Mouse (Mus musculus) limb, embryonic 13.5 days (tissue): ENCODE data around the gene Ensa. TPM values are rescaled to one million over a fixed set of nuclear protein-coding genes. Genes with fewer than 3 reads are reported as not detected.
"Not testable (repeated sequence)": the region's sequence is repeated elsewhere in the genome, so short reads cannot be mapped to it uniquely, and the experiment has no call there.

Source experiments
- ATAC-seq: fragments of 200-750 bp; cut with Nextera tagmentation; 2 replicates; pipeline ENCODE4 v1.8.0; 2017; ENCODE audit warnings: low read depth, moderate number of reproducible peaks, moderate TSS enrichment; ENCODE audit not compliant: low FRiP score
- H3K27ac ChIP-seq: fragments of 300-500 bp; sonication (generic); 2 replicates; pipeline ENCODE4 v1.5.1; 2015; ENCODE audit warnings: inconsistent platforms, mild to moderate bottlenecking, moderate library complexity
- H3K27me3 ChIP-seq: fragments of 300-500 bp; sonication (generic); 2 replicates; pipeline ENCODE4 v1.6.1; 2015; ENCODE audit warnings: mild to moderate bottlenecking, inconsistent platforms
- H3K36me3 ChIP-seq: fragments of 300-500 bp; sonication (generic); 2 replicates; pipeline ENCODE4 v1.6.1; 2015; ENCODE audit warnings: inconsistent platforms, mild to moderate bottlenecking, moderate library complexity
- H3K4me1 ChIP-seq: fragments of 300-500 bp; sonication (generic); 2 replicates; pipeline ENCODE4 v1.6.1; 2015; ENCODE audit warnings: inconsistent platforms
- H3K4me2 ChIP-seq: fragments of 300-500 bp; sonication (generic); replicated peaks from 2 replicates; pipeline ENCODE4 v1.6.1; 2015; ENCODE audit warnings: inconsistent platforms, mild to moderate bottlenecking, moderate library complexity
- H3K4me3 ChIP-seq: fragments of 300-500 bp; sonication (generic); 2 replicates; pipeline ENCODE4 v1.5.1; 2015; ENCODE audit warnings: moderate library complexity, mild to moderate bottlenecking, inconsistent platforms
- H3K9ac ChIP-seq: fragments of 300-500 bp; sonication (generic); 2 replicates; pipeline ENCODE4 v1.6.1; 2015; ENCODE audit warnings: mild to moderate bottlenecking, inconsistent platforms
- H3K9me3 ChIP-seq: fragments of 300-500 bp; sonication (generic); 2 replicates; pipeline ENCODE4 v1.6.1; 2016; ENCODE audit warnings: inconsistent platforms
- WGBS: fragments of 180-500 bp; shearing (Covaris S2); methylation state at CpG from one replicate; pipeline ENCODE4 v1.1.7; 2015; 5-methylcytosine and 5-hydroxymethylcytosine counted together
- polyA plus RNA-seq: library from polyadenylated mRNA; unstranded; fragments of >200 nt; fragmentation: Nextera tagmentation; extraction: Ambion mirVana; gene quantifications from 2 replicates; pipeline ENCODE4 v1.2.1, GENCODE M21; 2015

Ensa gene
- polyA plus RNA-seq, 1 experiment from 2014 or later, result 86.8 TPM

GRCm38 (mm10) chr3:95623991-95624515, 740 bp upstream of the Ensa start:
- H3K36me3 ChIP-seq, result peaks cover 36% of the 10 kb centered on the region
- H3K27me3 ChIP-seq, H3K9me3 ChIP-seq, H3K9ac ChIP-seq, ATAC-seq: not testable (repeated sequence)
- 62% methylated on average over 5 of the region's 5 CpGs for WGBS
- H3K4me1 ChIP-seq, result peaks cover 17% of the 10 kb centered on the region
- peak overlapping the region; percentile 55 for H3K4me2 ChIP-seq
- peak overlapping the region; percentile 64 for H3K4me3 ChIP-seq
- H3K27ac ChIP-seq, result peak overlapping the region; percentile 86

GRCm38 (mm10) chr3:95627763-95628162, 3.0 kb downstream of the Ensa start:
- H3K9me3 ChIP-seq, result no peaks in the 10 kb centered on the region
- no peak overlapping the region for H3K9ac ChIP-seq
- peaks cover 17% of the 10 kb centered on the region for H3K4me1 ChIP-seq
- ATAC-seq, result no peak
- H3K27me3 ChIP-seq, result no peaks in the 10 kb centered on the region
- H3K36me3 ChIP-seq, result peaks cover 62% of the 10 kb centered on the region
- H3K4me2 ChIP-seq, result no peak overlapping the region
- 95% methylated on average over 5 of the region's 5 CpGs for WGBS
- H3K4me3 ChIP-seq, result no peak overlapping the region
- no peak overlapping the region for H3K27ac ChIP-seq

DNA sequence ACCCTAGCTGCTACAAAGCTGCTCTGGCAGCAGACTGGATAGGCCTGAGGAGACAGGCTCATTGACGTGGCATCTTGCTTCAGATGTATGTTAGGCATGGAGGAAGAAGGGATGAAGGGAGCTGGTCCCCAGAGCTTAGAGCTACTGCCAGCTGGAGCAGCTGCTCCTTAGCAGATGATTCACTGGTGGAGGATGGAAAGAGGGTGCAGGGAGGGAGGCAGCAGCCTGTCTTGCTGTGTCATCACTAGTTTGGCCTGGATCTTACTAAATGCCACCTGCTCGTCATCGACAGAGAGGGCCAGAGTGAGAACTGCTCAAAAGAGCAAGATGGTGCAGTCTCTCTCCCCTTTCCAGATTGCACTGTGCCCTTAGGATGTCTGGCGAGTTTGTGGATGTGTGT, 5.0 kb downstream of the Ensa start:
- no peaks in the 10 kb centered on the region for H3K27me3 ChIP-seq
- no peak overlapping the region for H3K4me2 ChIP-seq
- no peak for ATAC-seq
- H3K4me3 ChIP-seq, result no peak overlapping the region
- H3K27ac ChIP-seq, result no peak overlapping the region
- peaks cover 79% of the 10 kb centered on the region for H3K36me3 ChIP-seq
- no peak overlapping the region for H3K9ac ChIP-seq
- WGBS, result 83% methylated on average over 4 of the region's 4 CpGs
- H3K4me1 ChIP-seq, result peaks cover 8% of the 10 kb centered on the region
- H3K9me3 ChIP-seq, result no peaks in the 10 kb centered on the region

DNA sequence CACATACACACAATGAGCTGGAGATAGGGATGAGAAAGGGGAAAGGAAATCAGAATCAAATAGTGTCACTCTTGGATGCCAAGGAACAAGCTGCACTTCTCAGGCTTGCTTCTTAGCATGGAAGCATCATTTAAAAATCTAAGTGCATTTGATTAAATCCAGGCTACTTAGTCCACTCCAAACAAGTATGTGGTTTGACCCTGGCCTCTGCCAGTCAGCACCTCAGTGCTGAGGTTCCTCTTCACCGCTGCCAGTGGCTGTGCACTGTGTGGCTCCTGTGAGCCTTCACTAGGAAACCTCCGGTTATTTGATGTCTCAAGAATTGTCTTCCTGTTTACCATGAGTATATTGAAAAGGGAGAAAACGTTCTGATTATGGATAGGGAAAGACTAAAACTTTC, 6.1 kb downstream of the Ensa start:
- H3K4me2 ChIP-seq, result no peak overlapping the region
- H3K4me3 ChIP-seq, result no peak overlapping the region
- no peak for ATAC-seq
- H3K9ac ChIP-seq, result no peak overlapping the region
- 87% methylated on average over 3 of the region's 3 CpGs for WGBS
- H3K36me3 ChIP-seq, result peaks cover 90% of the 10 kb centered on the region
- H3K27ac ChIP-seq, result no peak overlapping the region
- no peaks in the 10 kb centered on the region for H3K27me3 ChIP-seq
- H3K9me3 ChIP-seq, result no peaks in the 10 kb centered on the region
- peaks cover 5% of the 10 kb centered on the region for H3K4me1 ChIP-seq

DNA sequence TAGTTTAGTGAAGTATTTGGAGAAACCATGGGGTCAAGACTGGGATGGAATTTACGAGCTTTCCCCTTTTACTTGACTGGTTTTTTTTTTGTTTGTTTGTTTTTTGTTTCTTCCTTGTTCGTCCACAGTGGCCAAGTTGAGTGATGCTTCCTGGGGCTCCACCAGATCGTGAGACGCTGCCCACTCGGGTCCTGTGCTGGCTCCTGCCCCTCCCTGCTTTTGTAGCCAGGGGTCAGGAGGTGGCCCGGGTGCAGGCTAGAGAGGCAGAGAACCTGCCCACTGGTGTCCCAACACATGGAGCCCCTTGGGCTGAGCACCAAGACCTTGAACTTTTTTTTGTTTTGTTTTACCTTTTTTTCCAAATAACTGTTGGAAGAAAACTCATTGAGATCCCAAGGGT, 6.5 kb downstream of the Ensa start:
- Histone ChIP-seq H3K9me3 (no peaks in the 10 kb centered on the region), H3K4me2 (no peak overlapping the region), H3K4me1 (peaks cover under 1% of the 10 kb centered on the region), H3K36me3 (peaks cover 93% of the 10 kb centered on the region), H3K4me3 (no peak overlapping the region), H3K9ac (no peak overlapping the region), H3K27me3 (no peaks in the 10 kb centered on the region), H3K27ac (no peak overlapping the region)
- WGBS, result 80% methylated on average over 6 of the region's 6 CpGs
- ATAC-seq, result no peak

- no peak overlapping the region for H3K4me2 ChIP-seq
- H3K4me1 ChIP-seq, result no peaks in the 10 kb centered on the region
- H3K27ac ChIP-seq, result 0 out of 2 replicates have a peak overlapping the region, but pooled peaks have one; percentile 2
- peaks cover 95% of the 10 kb centered on the region for H3K36me3 ChIP-seq
- no peak overlapping the region for H3K9ac ChIP-seq
- ATAC-seq, result no peak
- H3K27me3 ChIP-seq, result no peaks in the 10 kb centered on the region
- H3K9me3 ChIP-seq, result no peaks in the 10 kb centered on the region
- WGBS, result 77% methylated on average over 12 of the region's 12 CpGs
- H3K4me3 ChIP-seq, result no peak overlapping the region
These were observed 8.1 kb downstream of the Ensa start for GRCm38 (mm10) chr3:95632648-95633588.

- 81% methylated on average over 4 of the region's 4 CpGs for WGBS
- no peak for ATAC-seq
- no peak overlapping the region for H3K4me3 ChIP-seq
- H3K9ac ChIP-seq, result no peak overlapping the region
- peaks cover 84% of the 10 kb centered on the region for H3K36me3 ChIP-seq
- no peaks in the 10 kb centered on the region for H3K27me3 ChIP-seq
- no peak overlapping the region for H3K4me2 ChIP-seq
- no peak overlapping the region for H3K27ac ChIP-seq
- H3K9me3 ChIP-seq, result no peaks in the 10 kb centered on the region
- H3K4me1 ChIP-seq, result no peaks in the 10 kb centered on the region
These were observed 10.8 kb downstream of the Ensa start for GRCm38 (mm10) chr3:95635636-95636035.

DNA sequence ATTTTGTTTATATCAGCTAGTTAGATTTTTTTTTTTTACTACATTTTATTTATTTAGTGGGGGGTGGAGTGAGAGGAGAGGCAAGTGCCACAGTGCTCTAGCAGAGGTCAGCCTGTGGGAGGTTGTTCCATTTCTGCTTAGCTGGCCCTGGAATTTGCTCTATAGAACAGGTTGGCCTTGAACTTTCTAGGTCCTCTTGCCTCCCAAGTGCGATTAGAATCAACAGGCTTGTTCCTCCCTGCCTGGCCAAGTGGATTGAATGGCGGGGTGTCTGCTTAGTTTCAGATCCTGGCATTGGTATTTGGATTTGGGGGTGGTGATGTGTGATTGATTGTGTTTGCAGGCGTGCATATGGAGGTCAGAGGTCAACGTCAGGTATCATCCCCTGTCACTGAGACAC, 11.3 kb downstream of the Ensa start:
- no peak overlapping the region for H3K9ac ChIP-seq
- ATAC-seq, result no peak
- H3K27me3 ChIP-seq, result no peaks in the 10 kb centered on the region
- H3K4me2 ChIP-seq, result no peak overlapping the region
- no peaks in the 10 kb centered on the region for H3K4me1 ChIP-seq
- H3K27ac ChIP-seq, result no peak overlapping the region
- H3K9me3 ChIP-seq, result no peaks in the 10 kb centered on the region
- 82% methylated on average over 4 of the region's 4 CpGs for WGBS
- H3K36me3 ChIP-seq, result peaks cover 80% of the 10 kb centered on the region
- no peak overlapping the region for H3K4me3 ChIP-seq

DNA sequence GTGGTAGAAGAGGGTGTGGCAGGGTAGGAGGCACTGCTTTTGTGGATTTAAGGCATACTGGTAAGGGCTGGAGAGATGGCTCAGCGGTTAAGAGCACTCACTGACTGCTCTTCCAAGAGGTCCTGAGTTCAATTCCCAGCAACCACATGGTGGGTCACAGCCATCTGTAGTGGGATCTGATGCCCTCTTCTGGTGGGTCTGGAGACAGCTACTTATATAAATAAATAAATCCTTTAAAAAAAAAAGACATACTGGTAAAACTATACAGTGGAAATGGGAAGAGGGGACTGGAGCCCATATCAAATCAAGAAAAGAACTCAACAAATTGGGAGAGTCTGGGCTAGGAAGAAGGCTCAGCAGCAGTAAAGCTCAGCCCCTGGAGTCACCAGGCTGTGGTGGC, 14.9 kb downstream of the Ensa start:
- H3K36me3 ChIP-seq, result peaks cover 47% of the 10 kb centered on the region
- WGBS, result 100% methylated on average over 1 of the region's 1 CpGs

DNA sequence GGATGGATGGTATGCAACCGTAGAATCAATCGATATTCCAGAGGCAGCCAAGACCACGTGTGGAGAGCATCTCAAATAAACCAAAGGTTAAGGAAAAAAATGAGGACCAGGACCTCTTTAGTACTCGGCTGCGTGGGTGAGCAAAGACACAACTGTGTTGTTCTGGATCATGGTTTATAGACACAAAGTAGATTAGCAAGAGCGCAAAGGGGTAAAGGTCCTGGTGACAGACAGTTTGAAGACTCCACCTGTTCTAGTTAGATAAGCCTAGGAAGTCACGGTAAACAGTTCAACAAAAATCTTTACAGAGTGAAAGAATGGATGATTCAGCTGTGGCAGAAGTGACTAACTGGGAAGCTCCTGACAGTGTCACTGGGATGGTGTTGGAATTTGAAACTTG, 18.3 kb downstream of the Ensa start:
- no peak overlapping the region for H3K4me3 ChIP-seq
- no peaks in the 10 kb centered on the region for H3K9me3 ChIP-seq
- 87% methylated on average over 7 of the region's 7 CpGs for WGBS
- no peaks in the 10 kb centered on the region for H3K27me3 ChIP-seq
- H3K4me2 ChIP-seq, result no peak overlapping the region
- no peaks in the 10 kb centered on the region for H3K4me1 ChIP-seq
- ATAC-seq, result no peak
- peaks cover 15% of the 10 kb centered on the region for H3K36me3 ChIP-seq
- no peak overlapping the region for H3K9ac ChIP-seq
- H3K27ac ChIP-seq, result no peak overlapping the region

More for the DNA sequence above, 14.9 kb downstream of the Ensa start:
- Histone ChIP-seq H3K9me3 (no peaks in the 10 kb centered on the region), H3K27ac (no peak overlapping the region), H3K27me3 (no peaks in the 10 kb centered on the region), H3K4me1 (no peaks in the 10 kb centered on the region), H3K4me2 (no peak overlapping the region), H3K9ac (no peak overlapping the region), H3K4me3 (no peak overlapping the region)
- ATAC-seq, result no peak

DNA sequence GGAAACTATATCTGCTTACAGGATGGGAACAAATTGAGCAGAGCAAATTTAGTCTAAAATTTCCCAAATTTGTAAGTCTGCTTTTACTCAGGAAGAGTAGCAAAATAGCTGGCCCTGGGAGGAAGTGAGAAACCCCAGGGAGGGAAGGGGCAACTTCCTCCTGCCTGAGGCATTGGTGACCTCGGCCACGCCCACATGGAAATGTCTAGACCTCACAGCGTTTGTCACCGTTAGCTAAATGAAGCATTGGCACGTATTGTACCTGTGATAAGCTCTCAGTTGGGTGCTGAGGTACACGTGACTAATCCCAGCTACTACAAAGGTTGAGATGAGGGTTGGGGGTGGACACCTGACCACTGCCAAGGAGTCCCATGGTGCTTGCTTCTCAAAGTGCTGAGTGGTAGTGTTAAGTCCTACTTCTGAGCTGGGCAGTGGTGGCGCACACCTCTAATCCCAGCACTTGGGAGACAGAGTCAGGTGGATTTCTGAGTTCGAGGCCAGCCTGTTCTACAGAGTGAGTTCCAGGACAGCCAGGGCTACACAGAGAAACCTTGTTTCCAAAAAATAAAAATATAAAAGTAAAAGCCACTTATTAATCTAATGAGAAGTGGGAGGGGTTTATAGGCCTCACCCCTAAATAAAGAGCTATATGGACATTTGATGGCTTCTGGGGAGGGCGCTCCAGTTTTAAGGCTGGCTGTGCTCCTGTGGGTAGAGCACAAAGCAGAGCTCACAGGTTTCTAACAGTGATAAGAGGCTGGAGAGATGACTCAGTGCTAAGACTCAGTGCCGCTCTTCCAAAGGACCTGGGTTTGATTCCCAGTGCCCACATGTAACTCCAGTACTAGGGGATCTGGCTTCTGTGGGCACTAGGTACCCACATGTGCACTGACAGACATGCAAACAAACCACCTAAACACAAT, 20.8 kb downstream of the Ensa start:
- no peak for ATAC-seq
- no peaks in the 10 kb centered on the region for H3K4me1 ChIP-seq
- H3K27ac ChIP-seq, result no peak overlapping the region
- no peak overlapping the region for H3K4me3 ChIP-seq
- H3K36me3 ChIP-seq, result no peaks in the 10 kb centered on the region
- no peaks in the 10 kb centered on the region for H3K9me3 ChIP-seq
- H3K4me2 ChIP-seq, result no peak overlapping the region
- H3K9ac ChIP-seq, result no peak overlapping the region
- H3K27me3 ChIP-seq, result no peaks in the 10 kb centered on the region
- 66% methylated on average over 10 of the region's 10 CpGs for WGBS

- Histone ChIP-seq H3K27ac (no peak overlapping the region), H3K27me3 (no peaks in the 10 kb centered on the region), H3K36me3 (no peaks in the 10 kb centered on the region), H3K4me3 (no peak overlapping the region), H3K4me2 (no peak overlapping the region), H3K9ac (no peak overlapping the region), H3K9me3 (no peaks in the 10 kb centered on the region), H3K4me1 (peaks cover 8% of the 10 kb centered on the region)
- WGBS, result 91% methylated on average over 5 of the region's 5 CpGs
- no peak for ATAC-seq
These were observed 23.2 kb downstream of the Ensa start for GRCm38 (mm10) chr3:95648016-95648415.
